Mouse (Mus musculus): ENCODE measurements at regions not wholly inside any gene's neighbourhood (a gene's known extent, or its start where the extent isn't known, plus 50 kb on each side); places are given as distances from the start of the nearest gene placed in this dataset.
"Not testable (repeated sequence)": the region's sequence is repeated elsewhere in the genome, so short reads cannot be mapped to it uniquely, and the experiment has no call there.

GRCm38 (mm10) chr1:96626271-96626670, 245.7 kb downstream of the Slco4c1 start:
- DNase-seq, result no peak

- not testable (repeated sequence) for DNase-seq
Observed at GRCm38 (mm10) chr1:96625326-96625725, 246.6 kb downstream of the Slco4c1 start.

GRCm38 (mm10) chr1:96596141-96596540, 275.8 kb downstream of the Slco4c1 start:
- no peak for DNase-seq

- no peak for DNase-seq
Observed at GRCm38 (mm10) chr1:96569281-96569680, 302.7 kb downstream of the Slco4c1 start.

GRCm38 (mm10) chr1:96563279-96563910, 308.6 kb downstream of the Slco4c1 start:
- no peak for DNase-seq

GRCm38 (mm10) chr1:96556258-96556657, 315.7 kb downstream of the Slco4c1 start:
- DNase-seq, result no peak

- peak; percentile 53 for DNase-seq
Observed at GRCm38 (mm10) chr1:96519347-96519746, 352.6 kb downstream of the Slco4c1 start.

- DNase-seq, result no peak
Observed at GRCm38 (mm10) chr1:96501007-96501406, 371.0 kb downstream of the Slco4c1 start.

- peak; percentile 41 for DNase-seq
Observed at GRCm38 (mm10) chr1:96482816-96483215, 389.2 kb downstream of the Slco4c1 start.

GRCm38 (mm10) chr1:96450852-96451251, 421.1 kb downstream of the Slco4c1 start:
- no peak for DNase-seq

- DNase-seq, result no peak
Observed at GRCm38 (mm10) chr1:96445215-96445614, 426.8 kb downstream of the Slco4c1 start.

GRCm38 (mm10) chr1:96433057-96433456, 438.9 kb downstream of the Slco4c1 start:
- DNase-seq, result no peak

- DNase-seq, result no peak
Observed at GRCm38 (mm10) chr1:96423481-96423880, 448.5 kb downstream of the Slco4c1 start.

- no peak for DNase-seq
Observed at GRCm38 (mm10) chr1:96410837-96411612, 460.9 kb downstream of the Slco4c1 start.

GRCm38 (mm10) chr1:96397982-96398381, 474.0 kb downstream of the Slco4c1 start:
- DNase-seq, result no peak

GRCm38 (mm10) chr1:96388417-96388816, 483.6 kb downstream of the Slco4c1 start:
- DNase-seq, result no peak

GRCm38 (mm10) chr1:96385916-96386315, 486.1 kb downstream of the Slco4c1 start:
- no peak for DNase-seq

GRCm38 (mm10) chr1:96362713-96363441, 509.1 kb downstream of the Slco4c1 start:
- DNase-seq, result no peak

GRCm38 (mm10) chr1:96347231-96347630, 524.7 kb downstream of the Slco4c1 start:
- no peak for DNase-seq

GRCm38 (mm10) chr1:96346465-96347002, 525.4 kb downstream of the Slco4c1 start:
- DNase-seq, result no peak

- DNase-seq, result no peak
Observed at GRCm38 (mm10) chr1:96315721-96316120, 556.2 kb downstream of the Slco4c1 start.

- DNase-seq, result no peak
Observed at GRCm38 (mm10) chr1:96301238-96301637, 570.7 kb downstream of the Slco4c1 start.

GRCm38 (mm10) chr1:96278046-96278576, 593.9 kb downstream of the Slco4c1 start:
- peak; percentile 83 for DNase-seq
